Mouse (Mus musculus) kidney, adult 2 months (tissue): ENCODE measurements at regions not wholly inside any gene's neighbourhood (a gene's known extent, or its start where the extent isn't known, plus 50 kb on each side); places are given as distances from the start of the nearest gene placed in this dataset.

ENCODE experiments used
- CTCF ChIP-seq: fragments of 200-500 bp; conservative IDR thresholded peaks from 2 replicates; pipeline ENCODE4 v1.5.1; 2011; ENCODE audit warnings: low read depth, mild to moderate bottlenecking, control low read depth, low read length, moderate library complexity, mixed read lengths; ENCODE audit not compliant: insufficient read depth, insufficient read length
- POLR2A ChIP-seq: fragments of 200-500 bp; IDR thresholded peaks from one replicate; pipeline ENCODE4 v1.6.1; 2011; ENCODE audit warnings: low read depth, low read length, control low read depth

DNA sequence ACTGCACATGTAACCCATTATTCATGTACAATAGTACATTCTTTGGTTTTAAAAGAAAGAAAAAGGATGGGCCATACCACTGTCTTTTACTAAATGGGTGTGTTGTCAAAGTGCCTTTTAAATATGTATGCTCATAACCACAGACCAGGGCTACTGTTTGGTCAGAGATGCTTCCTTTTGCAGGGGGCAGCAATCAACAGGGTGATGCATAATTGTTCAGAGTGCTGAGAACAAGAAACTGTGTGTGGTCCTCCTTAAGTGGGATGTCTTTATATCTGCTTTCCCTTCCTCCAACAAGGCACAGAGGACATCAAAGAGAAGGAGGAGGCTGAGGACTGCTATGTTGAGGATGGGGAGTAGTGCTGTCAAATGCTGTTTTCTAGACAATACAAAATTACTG is 544.0 kb downstream of the Ptprc start:
- TF ChIP-seq POLR2A (no peak), CTCF (no peak)
